Mouse (Mus musculus) olfactory bulb, adult 2 months (tissue): ENCODE results near the gene Kmt5a. TPM values are rescaled to one million over a fixed set of nuclear protein-coding genes. Genes with fewer than 3 reads are reported as not detected.

ENCODE experiments used
- H3K27ac ChIP-seq: fragments of 200-500 bp; 2 replicates; pipeline ENCODE4 v1.5.1; 2012; ENCODE audit warnings: low read depth, low read length; ENCODE audit not compliant: insufficient read depth
- H3K4me1 ChIP-seq: fragments of 200-500 bp; 2 replicates; pipeline ENCODE4 v1.6.1; 2012; ENCODE audit warnings: low read length; ENCODE audit not compliant: control insufficient read depth, insufficient read depth
- H3K4me3 ChIP-seq: fragments of 200-500 bp; 2 replicates; pipeline ENCODE4 v1.5.1; 2012; ENCODE audit warnings: mild to moderate bottlenecking, low read depth, low read length, moderate library complexity; ENCODE audit not compliant: insufficient read depth
- CTCF ChIP-seq: fragments of 200-500 bp; IDR thresholded peaks from 2 replicates; pipeline ENCODE4 v1.5.1; 2012; ENCODE audit warnings: low read depth, mild to moderate bottlenecking, low read length, moderate library complexity; ENCODE audit not compliant: insufficient read depth
- POLR2A ChIP-seq: fragments of 200-500 bp; IDR thresholded peaks from 2 replicates; pipeline ENCODE4 v1.6.1; 2012; ENCODE audit warnings: mild to moderate bottlenecking, low read depth, low read length, moderate library complexity; ENCODE audit not compliant: insufficient read depth
- WGBS: fragments of 180-500 bp; shearing (Covaris S2); methylation state at CpG from one replicate; pipeline ENCODE4 v1.1.7; 2018; 5-methylcytosine and 5-hydroxymethylcytosine counted together
- polyA plus RNA-seq: library from polyadenylated mRNA; stranded (reverse); fragments of >200 nt; gene quantifications from 2 replicates; pipeline ENCODE4 v1.2.4, GENCODE M21; 2012; ENCODE audit warnings: low replicate concordance; ENCODE audit not compliant: missing spikeins, insufficient read depth, insufficient read length

Kmt5a gene
- polyA plus RNA-seq = 371 TPM in 1 of 2 replicates, not detected in the other

- peak within 1 kb of the TSS; percentile 95 for H3K4me3 ChIP-seq
- WGBS = 1% methylated on average over 34 of the region's 34 CpGs
- no peak for TF ChIP-seq POLR2A
- peak; percentile 36; the same call in 1 of the 2 replicates for TF ChIP-seq CTCF
- H3K27ac ChIP-seq = 0 out of 2 replicates have a peak within 1 kb of the TSS, but pooled peaks have one; percentile 28
- peaks cover 11% of the 10 kb centered on the region for H3K4me1 ChIP-seq
Measured at GRCm38 (mm10) chr5:124439447-124440093, at the start of gene Kmt5a. TSS of gene Kmt5a (plus strand) at chr5:124439930.

GRCm38 (mm10) chr5:124392412-124392811 is 47.3 kb upstream of the Kmt5a start:
- Histone ChIP-seq H3K4me1 (no peaks in the 10 kb centered on the region), H3K4me3 (no peak overlapping the region), H3K27ac (no peak overlapping the region)
- WGBS = 97% methylated on average over 4 of the region's 4 CpGs
- TF ChIP-seq CTCF = no peak

- no peak overlapping the region for H3K4me3 ChIP-seq
- TF ChIP-seq POLR2A (no peak), CTCF (no peak)
- no peak overlapping the region for H3K27ac ChIP-seq
- no peaks in the 10 kb centered on the region for H3K4me1 ChIP-seq
- WGBS = 88% methylated on average over 7 of the region's 7 CpGs
Measured at GRCm38 (mm10) chr5:124393726-124394125, 46.0 kb upstream of the Kmt5a start.

- 74% methylated on average over 3 of the region's 3 CpGs for WGBS
- no peaks in the 10 kb centered on the region for H3K4me1 ChIP-seq
- no peak overlapping the region for H3K4me3 ChIP-seq
- no peak for TF ChIP-seq CTCF
- TF ChIP-seq POLR2A = no peak
- no peak overlapping the region for H3K27ac ChIP-seq
Measured at GRCm38 (mm10) chr5:124410808-124411207, 28.9 kb upstream of the Kmt5a start.

GRCm38 (mm10) chr5:124412163-124412562 is 27.6 kb upstream of the Kmt5a start:
- WGBS = 83% methylated on average over 5 of the region's 5 CpGs
- Histone ChIP-seq H3K4me3 (no peak overlapping the region), H3K27ac (no peak overlapping the region), H3K4me1 (no peaks in the 10 kb centered on the region)
- TF ChIP-seq POLR2A (no peak), CTCF (no peak)

- WGBS = 82% methylated on average over 2 of the region's 2 CpGs
- no peaks in the 10 kb centered on the region for H3K4me1 ChIP-seq
Measured at GRCm38 (mm10) chr5:124418903-124419302, 20.8 kb upstream of the Kmt5a start.

GRCm38 (mm10) chr5:124421786-124422185 is 17.9 kb upstream of the Kmt5a start:
- TF ChIP-seq POLR2A (no peak), CTCF (no peak)
- no peak overlapping the region for H3K27ac ChIP-seq

More at GRCm38 (mm10) chr5:124418903-124419302, 20.8 kb upstream of the Kmt5a start:
- no peak overlapping the region for H3K27ac ChIP-seq
- no peak for TF ChIP-seq POLR2A
- TF ChIP-seq CTCF = no peak
- no peak overlapping the region for H3K4me3 ChIP-seq

GRCm38 (mm10) chr5:124424200-124424722 is 15.5 kb upstream of the Kmt5a start:
- TF ChIP-seq POLR2A (no peak), CTCF (no peak)
- Histone ChIP-seq H3K4me3 (peak overlapping the region; percentile 95), H3K27ac (no peak overlapping the region), H3K4me1 (no peaks in the 10 kb centered on the region)
- 2% methylated on average over 14 of the region's 14 CpGs for WGBS

More at GRCm38 (mm10) chr5:124421786-124422185, 17.9 kb upstream of the Kmt5a start:
- no peak overlapping the region for H3K4me3 ChIP-seq
- WGBS = 96% methylated on average over 2 of the region's 2 CpGs
- H3K4me1 ChIP-seq = no peaks in the 10 kb centered on the region

- Histone ChIP-seq H3K27ac (peak overlapping the region; percentile 83), H3K4me1 (no peaks in the 10 kb centered on the region), H3K4me3 (peak overlapping the region; percentile 95)
- under 1% methylated on average over 63 of the region's 63 CpGs for WGBS
- TF ChIP-seq POLR2A (no peak), CTCF (no peak)
Measured at GRCm38 (mm10) chr5:124424723-124425411, 14.9 kb upstream of the Kmt5a start.
